Mouse (Mus musculus) limb, embryonic 14.5 days (tissue): ENCODE results near the gene Magi2. TPM values are rescaled to one million over a fixed set of nuclear protein-coding genes. Genes with fewer than 3 reads are reported as not detected.

Experiments used
- ATAC-seq: fragments of 200-750 bp; cut with Nextera tagmentation; 2 replicates; pipeline ENCODE4 v1.8.0; 2017; ENCODE audit warnings: low read depth, moderate number of reproducible peaks, moderate TSS enrichment; ENCODE audit not compliant: low FRiP score
- DNase-seq: peaks from one replicate; pipeline ENCODE4 v3.0.0-alpha.2; 2015; ENCODE audit warnings: low spot score
- H3K27ac ChIP-seq: fragments of 300-500 bp; sonication (generic); replicated peaks from 2 replicates; pipeline ENCODE4 v1.5.1; 2014; ENCODE audit warnings: low read depth, mild to moderate bottlenecking, low read length, moderate library complexity, mixed read lengths
- H3K27me3 ChIP-seq: fragments of 300-500 bp; sonication (generic); 2 replicates; pipeline ENCODE4 v1.6.1; 2014; ENCODE audit warnings: low read length, mixed read lengths; ENCODE audit not compliant: control insufficient read depth, insufficient read depth
- H3K36me3 ChIP-seq: fragments of 300-500 bp; sonication (generic); 2 replicates; pipeline ENCODE4 v1.6.1; 2014; ENCODE audit warnings: mild to moderate bottlenecking, low read length, moderate library complexity, mixed read lengths; ENCODE audit not compliant: control insufficient read depth, insufficient read depth
- H3K4me1 ChIP-seq: fragments of 300-500 bp; sonication (generic); 2 replicates; pipeline ENCODE4 v1.6.1; 2014; ENCODE audit warnings: antibody characterized with exemption, low read length, mixed read lengths; ENCODE audit not compliant: control insufficient read depth, insufficient read depth
- H3K4me2 ChIP-seq: fragments of 300-500 bp; sonication (generic); replicated peaks from 2 replicates; pipeline ENCODE4 v1.6.1; 2014; ENCODE audit warnings: low read depth, mild to moderate bottlenecking, low read length, moderate library complexity; ENCODE audit not compliant: severe bottlenecking
- H3K4me3 ChIP-seq: fragments of 300-500 bp; sonication (generic); replicated peaks from 2 replicates; pipeline ENCODE4 v1.5.1; 2014; ENCODE audit warnings: low read length
- H3K9ac ChIP-seq: fragments of 300-500 bp; sonication (generic); 2 replicates; pipeline ENCODE4 v1.6.1; 2014; ENCODE audit warnings: mild to moderate bottlenecking, low read depth, low read length, moderate library complexity; ENCODE audit not compliant: severe bottlenecking
- H3K9me3 ChIP-seq: fragments of 300-500 bp; sonication (generic); 2 replicates; pipeline ENCODE4 v1.6.1; 2016; ENCODE audit warnings: low read length; ENCODE audit not compliant: control insufficient read depth
- POLR2A ChIP-seq: fragments of 200-500 bp; IDR thresholded peaks from 2 replicates; pipeline ENCODE4 v1.8.0; 2012; ENCODE audit warnings: inconsistent platforms, mild to moderate bottlenecking, moderate library complexity, borderline replicate concordance; ENCODE audit not compliant: insufficient read depth, insufficient read length; ENCODE audit errors: extremely low read depth
- WGBS: fragments of 180-500 bp; shearing (Covaris S2); extraction: QIAGEN DNeasy Blood & Tissue Kit; methylation state at CpG from one replicate; pipeline ENCODE4 v1.1.7; 2014; 5-methylcytosine and 5-hydroxymethylcytosine counted together
- polyA plus RNA-seq, 2 experiments: library from polyadenylated mRNA; depleted of rRNA in 1 of 2; stranded (reverse) in 1 of 2; unstranded in 1 of 2; fragments of >200 nt; fragmentation: Nextera tagmentation in 1 of 2; extraction: Ambion mirVana in 1 of 2; gene quantifications; 2 replicates each; pipeline versions ENCODE4 v1.2.1 to v1.2.3; 2012 to 2014

Gene Magi2
- polyA plus RNA-seq, 2 experiments, result 4.0 to 4.5 TPM

DNA sequence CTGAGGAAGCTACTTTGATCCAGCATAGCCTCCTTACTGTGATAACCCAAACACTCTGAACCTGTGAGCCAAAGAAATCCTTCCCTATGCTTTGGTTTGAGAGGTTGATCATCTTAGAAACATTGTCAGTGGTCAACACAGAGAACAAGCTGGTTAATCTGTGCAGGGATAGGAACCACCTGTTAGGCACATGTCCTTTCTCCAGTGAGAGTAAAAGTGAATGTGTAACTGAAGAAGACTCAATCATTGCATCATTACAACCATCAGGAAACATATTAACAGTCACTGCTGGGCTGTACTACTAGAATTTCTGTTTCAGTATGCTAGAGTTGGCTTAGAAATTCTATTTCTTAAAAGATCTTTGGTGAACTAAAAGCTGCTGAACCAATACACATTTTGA is 558.5 kb downstream of the Magi2 start:
- no peaks in the 10 kb centered on the region for H3K36me3 ChIP-seq
- no peak overlapping the region for H3K4me2 ChIP-seq
- H3K4me1 ChIP-seq, result no peaks in the 10 kb centered on the region
- H3K27ac ChIP-seq, result no peak overlapping the region
- no peak overlapping the region for H3K4me3 ChIP-seq
- ATAC-seq (no peak), DNase-seq (no peak)
- no peak overlapping the region for H3K9ac ChIP-seq
- no peaks in the 10 kb centered on the region for H3K9me3 ChIP-seq
- no peak for TF ChIP-seq POLR2A
- no peaks in the 10 kb centered on the region for H3K27me3 ChIP-seq

DNA sequence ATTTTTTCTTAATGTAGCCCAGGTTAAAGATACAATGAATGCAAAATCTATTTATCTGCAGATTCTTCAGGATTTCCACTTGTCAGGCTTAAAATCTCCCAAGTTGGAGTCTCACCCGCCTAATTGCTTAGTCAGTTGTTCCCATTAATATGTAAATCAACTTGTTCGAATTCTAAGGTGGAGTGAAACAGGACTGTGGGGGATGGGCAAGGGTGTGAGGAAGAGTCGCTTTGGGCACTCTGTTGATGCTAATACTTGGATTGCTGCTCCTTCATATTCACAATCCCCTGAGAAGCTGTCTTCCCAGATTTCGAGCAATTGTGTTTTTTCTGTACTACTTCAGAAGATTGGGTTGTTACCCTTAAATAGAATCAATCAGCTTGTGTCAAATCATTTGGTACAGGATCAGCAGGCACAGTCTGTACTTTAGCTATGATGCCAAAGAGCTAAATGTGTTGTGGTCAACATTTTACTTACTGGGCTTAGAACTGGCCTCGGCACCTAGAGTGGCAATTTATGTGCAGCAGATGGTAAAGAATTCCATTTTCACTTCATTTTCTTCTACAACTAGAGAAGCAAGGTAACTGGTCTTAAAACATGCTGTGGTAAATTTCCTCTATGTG is 560.8 kb downstream of the Magi2 start:
- TF ChIP-seq POLR2A, result no peak
- DNase-seq (no peak), ATAC-seq (no peak)
- H3K9me3 ChIP-seq, result no peaks in the 10 kb centered on the region
- WGBS, result 43% methylated on average over 5 of the region's 5 CpGs
- no peak overlapping the region for H3K4me2 ChIP-seq
- H3K36me3 ChIP-seq, result no peaks in the 10 kb centered on the region
- no peaks in the 10 kb centered on the region for H3K27me3 ChIP-seq
- H3K4me3 ChIP-seq, result no peak overlapping the region
- H3K9ac ChIP-seq, result no peak overlapping the region
- no peaks in the 10 kb centered on the region for H3K4me1 ChIP-seq
- H3K27ac ChIP-seq, result no peak overlapping the region

DNA sequence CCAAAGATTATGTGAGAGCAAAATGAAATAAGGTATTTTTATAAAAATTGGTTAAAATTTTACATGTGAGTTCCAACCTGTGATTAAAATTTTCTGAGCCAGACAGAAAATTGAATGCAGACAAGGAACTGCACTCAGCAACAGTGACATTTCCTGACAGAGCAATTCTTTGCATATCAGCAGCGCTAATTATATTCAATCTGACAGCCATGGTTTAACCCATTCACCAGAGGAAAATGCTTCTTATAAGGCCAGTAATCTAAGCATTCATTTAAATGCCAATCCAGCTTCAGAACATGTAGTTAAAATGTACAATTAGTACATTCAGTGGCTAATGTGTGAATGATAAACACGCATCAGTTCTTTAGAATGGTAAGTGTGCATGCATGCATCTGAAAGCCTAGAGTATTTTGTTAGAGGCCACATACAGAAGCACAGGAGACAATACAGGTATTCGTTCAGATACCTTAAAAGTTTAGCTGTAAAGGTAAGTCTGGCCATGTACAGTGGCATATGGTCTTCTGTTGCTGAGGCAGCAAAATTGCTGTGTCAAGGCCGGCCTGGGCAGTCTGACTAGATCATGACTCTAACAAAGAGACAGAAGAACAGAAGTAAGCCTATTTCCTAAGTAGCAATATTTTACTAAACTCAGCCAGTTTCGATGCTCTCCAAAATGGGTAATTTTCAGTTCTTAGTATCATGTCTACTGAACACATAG is 576.4 kb downstream of the Magi2 start:
- no peaks in the 10 kb centered on the region for H3K36me3 ChIP-seq
- no peak overlapping the region for H3K4me2 ChIP-seq
- TF ChIP-seq POLR2A, result no peak
- no peak overlapping the region for H3K27ac ChIP-seq
- no peak for ATAC-seq
- H3K4me1 ChIP-seq, result no peaks in the 10 kb centered on the region
- no peaks in the 10 kb centered on the region for H3K27me3 ChIP-seq
- no peak overlapping the region for H3K4me3 ChIP-seq
- no peaks in the 10 kb centered on the region for H3K9me3 ChIP-seq
- H3K9ac ChIP-seq, result no peak overlapping the region
- 84% methylated on average over 5 of the region's 5 CpGs for WGBS
- no peak for DNase-seq

DNA sequence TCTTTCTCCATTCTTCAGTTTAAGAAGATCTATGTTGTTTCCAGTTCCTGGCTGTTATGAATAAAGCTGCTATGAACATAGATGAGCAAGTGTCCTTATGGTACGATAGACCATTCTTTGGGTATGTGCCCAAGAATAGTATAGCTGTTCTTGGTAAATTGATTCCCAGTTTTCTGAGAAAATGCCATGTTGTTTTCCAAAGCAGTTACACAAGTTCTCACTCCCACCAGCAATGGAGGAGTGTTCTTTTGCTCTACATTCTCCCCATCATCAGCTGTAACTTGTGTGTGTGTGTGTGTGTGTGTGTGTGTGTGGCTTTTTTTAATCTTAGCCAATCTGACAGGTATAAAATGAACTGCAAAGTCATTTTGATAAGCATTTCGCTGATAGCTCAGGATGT is 595.7 kb downstream of the Magi2 start:
- TF ChIP-seq POLR2A, result no peak
- H3K4me2 ChIP-seq, result no peak overlapping the region
- H3K9me3 ChIP-seq, result no peaks in the 10 kb centered on the region
- no peak overlapping the region for H3K27ac ChIP-seq
- H3K27me3 ChIP-seq, result no peaks in the 10 kb centered on the region
- DNase-seq (no peak), ATAC-seq (no peak)
- H3K36me3 ChIP-seq, result no peaks in the 10 kb centered on the region
- no peaks in the 10 kb centered on the region for H3K4me1 ChIP-seq
- WGBS, result 94% methylated on average over 2 of the region's 2 CpGs
- H3K9ac ChIP-seq, result no peak overlapping the region
- no peak overlapping the region for H3K4me3 ChIP-seq

DNA sequence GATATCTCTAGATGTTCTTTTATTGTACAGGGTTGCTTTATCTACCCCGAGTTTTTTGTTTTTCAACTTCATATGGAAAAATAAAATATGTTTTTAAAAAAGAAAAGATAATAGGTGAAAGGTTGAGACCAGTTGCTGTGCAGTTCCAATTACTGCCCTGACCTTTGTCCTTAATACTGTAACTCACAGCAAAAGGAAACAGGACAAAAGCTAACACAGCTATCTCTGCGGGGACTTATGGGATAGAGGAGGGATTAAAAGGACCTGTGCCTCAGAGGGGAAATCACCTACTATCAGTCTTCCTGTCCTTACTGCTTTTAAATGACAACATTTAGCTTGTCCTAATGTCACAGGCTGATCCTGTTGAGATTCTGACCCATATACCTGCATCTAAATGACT is 599.1 kb downstream of the Magi2 start:
- H3K27ac ChIP-seq, result no peak overlapping the region
- WGBS, result 60% methylated on average over 2 of the region's 2 CpGs
- no peaks in the 10 kb centered on the region for H3K9me3 ChIP-seq
- H3K4me3 ChIP-seq, result no peak overlapping the region
- H3K4me2 ChIP-seq, result no peak overlapping the region
- no peaks in the 10 kb centered on the region for H3K27me3 ChIP-seq
- DNase-seq (no peak), ATAC-seq (no peak)
- no peaks in the 10 kb centered on the region for H3K36me3 ChIP-seq
- TF ChIP-seq POLR2A, result no peak
- H3K4me1 ChIP-seq, result no peaks in the 10 kb centered on the region
- H3K9ac ChIP-seq, result no peak overlapping the region

DNA sequence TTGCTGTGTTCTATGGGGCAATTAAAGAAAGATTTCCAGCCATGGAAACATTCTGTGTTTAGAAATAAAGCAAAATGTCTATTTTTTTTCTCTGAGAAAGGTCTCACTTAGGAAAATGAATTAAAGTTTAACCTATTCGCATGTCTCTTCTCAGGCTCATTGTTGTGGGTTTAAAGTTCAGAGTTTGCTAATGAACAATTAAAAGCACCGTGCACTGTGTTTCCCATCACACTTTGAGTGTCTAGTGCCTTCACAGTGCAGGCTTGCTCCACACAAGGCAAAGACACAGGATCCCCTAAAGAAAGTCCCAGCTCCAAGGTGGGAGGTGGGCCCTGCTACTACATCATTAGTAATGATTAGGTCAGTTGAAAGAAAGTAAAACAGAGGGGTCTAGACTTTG is 602.5 kb downstream of the Magi2 start:
- 85% methylated on average over 2 of the region's 2 CpGs for WGBS
- H3K27me3 ChIP-seq, result no peaks in the 10 kb centered on the region
- no peak for ATAC-seq
- TF ChIP-seq POLR2A, result no peak
- H3K27ac ChIP-seq, result no peak overlapping the region
- H3K9ac ChIP-seq, result no peak overlapping the region
- H3K36me3 ChIP-seq, result no peaks in the 10 kb centered on the region
- H3K4me2 ChIP-seq, result no peak overlapping the region
- H3K4me1 ChIP-seq, result no peaks in the 10 kb centered on the region
- no peak overlapping the region for H3K4me3 ChIP-seq
- no peaks in the 10 kb centered on the region for H3K9me3 ChIP-seq
- no peak for DNase-seq
